Mouse (Mus musculus) MEL (cell line): ENCODE results near the gene Cenpm. TPM values are rescaled to one million over a fixed set of nuclear protein-coding genes. Genes with fewer than 3 reads are reported as not detected.

Experiments used
- DNase-seq: peaks from one replicate; pipeline ENCODE4 v3.0.0; 2011; ENCODE audit warnings: low read depth, low spot score
- H3K27ac ChIP-seq: 2 replicates; pipeline ENCODE4 v1.5.1; 2012; ENCODE audit warnings: low read depth, mild to moderate bottlenecking, control low read depth, low read length, moderate library complexity; ENCODE audit not compliant: control insufficient read depth
- H3K27me3 ChIP-seq, 2 experiments: fragments of 150-350 bp in 1 of 2; sonication (generic) in 1 of 2; 2 replicates each; pipeline ENCODE4 v1.6.1; 2012; ENCODE audit warnings: low read length in 2 of 2, mild to moderate bottlenecking in 2 of 2, improper control_type of control experiment in 1 of 2, moderate library complexity in 1 of 2; ENCODE audit not compliant: insufficient read depth in 2 of 2, control insufficient read depth in 1 of 2
- H3K36me3 ChIP-seq, 2 experiments: 2 replicates each; pipeline ENCODE4 v1.6.1; 2012 to 2014; ENCODE audit warnings: low read length in 2 of 2, improper control_type of control experiment in 1 of 2, inconsistent platforms in 1 of 2, mild to moderate bottlenecking in 1 of 2; ENCODE audit not compliant: insufficient read depth in 2 of 2, control insufficient read depth in 1 of 2
- H3K4me1 ChIP-seq, 2 experiments: fragments of 150-350 bp in 1 of 2; sonication (generic) in 1 of 2; 2 replicates each; pipeline ENCODE4 v1.6.1; 2012; ENCODE audit warnings: low read length in 2 of 2, improper control_type of control experiment in 1 of 2, mild to moderate bottlenecking in 1 of 2; ENCODE audit not compliant: insufficient read depth in 2 of 2, control insufficient read depth in 1 of 2
- H3K4me3 ChIP-seq, 2 experiments: fragments of 150-350 bp in 1 of 2; sonication (generic) in 1 of 2; 2 replicates each; pipeline ENCODE4 v1.5.1; 2012; ENCODE audit warnings: low read depth in 2 of 2, low read length in 2 of 2, mild to moderate bottlenecking in 2 of 2, moderate library complexity in 2 of 2, control low read depth in 1 of 2, improper control_type of control experiment in 1 of 2; ENCODE audit not compliant: control insufficient read depth in 1 of 2, insufficient read depth in 1 of 2
- H3K79me2 ChIP-seq: 2 replicates; pipeline ENCODE4 v1.6.1; 2012; ENCODE audit warnings: mild to moderate bottlenecking, low read length, moderate library complexity; ENCODE audit not compliant: control insufficient read depth, poor library complexity, insufficient read depth
- H3K9ac ChIP-seq: 2 replicates; pipeline ENCODE4 v1.6.1; 2012; ENCODE audit warnings: low read depth, mild to moderate bottlenecking, control low read depth, low read length, moderate library complexity; ENCODE audit not compliant: control insufficient read depth, poor library complexity, severe bottlenecking
- H3K9me3 ChIP-seq: fragments of 150-350 bp; sonication (generic); replicated peaks from 2 replicates; pipeline ENCODE4 v1.6.1; 2012; ENCODE audit warnings: mild to moderate bottlenecking, low read length, improper control_type of control experiment, moderate library complexity; ENCODE audit not compliant: insufficient read depth
- BHLHE40 ChIP-seq: IDR thresholded peaks from 2 replicates; pipeline ENCODE4 v1.6.1; 2012; ENCODE audit warnings: low read depth, mild to moderate bottlenecking, inconsistent platforms, low read length, improper control_type of control experiment, borderline replicate concordance
- CHD1 ChIP-seq: IDR thresholded peaks from 2 replicates; pipeline ENCODE4 v1.6.1; 2012; ENCODE audit warnings: low read depth, mild to moderate bottlenecking, inconsistent platforms, low read length, improper control_type of control experiment
- CHD2 ChIP-seq: IDR thresholded peaks from 2 replicates; pipeline ENCODE4 v1.6.1; 2011; ENCODE audit warnings: low read length, improper control_type of control experiment
- CTCF ChIP-seq, 3 experiments: IDR thresholded peaks in 2 of 3; conservative IDR thresholded peaks in 1 of 3; 2 replicates each; pipeline ENCODE4 v1.5.1; 2011 to 2012; ENCODE audit warnings: low read length in 3 of 3, low read depth in 2 of 3, mild to moderate bottlenecking in 2 of 3, improper control_type of control experiment in 1 of 3, inconsistent platforms in 1 of 3, mixed read lengths in 1 of 3, moderate library complexity in 1 of 3; ENCODE audit not compliant: control insufficient read depth in 1 of 3, insufficient read depth in 1 of 3, poor library complexity in 1 of 3, severe bottlenecking in 1 of 3
- EP300 ChIP-seq, 2 experiments: IDR thresholded peaks; 2 replicates each; pipeline ENCODE4 v1.6.1; 2011; ENCODE audit warnings: improper control_type of control experiment in 2 of 2, low read length in 2 of 2, low read depth in 1 of 2, mild to moderate bottlenecking in 1 of 2
- ETS1 ChIP-seq: IDR thresholded peaks from 2 replicates; pipeline ENCODE4 v1.6.1; 2012; ENCODE audit warnings: low read depth, mild to moderate bottlenecking, inconsistent platforms, low read length, improper control_type of control experiment, moderate library complexity
- GABPA ChIP-seq: IDR thresholded peaks from 2 replicates; pipeline ENCODE4 v1.6.1; 2012; ENCODE audit warnings: low read depth, mild to moderate bottlenecking, inconsistent platforms, low read length, improper control_type of control experiment, moderate library complexity
- HCFC1 ChIP-seq: IDR thresholded peaks from 2 replicates; pipeline ENCODE4 v1.6.1; 2012; ENCODE audit warnings: low read depth, mild to moderate bottlenecking, inconsistent platforms, low read length, improper control_type of control experiment, moderate library complexity
- JUND ChIP-seq: IDR thresholded peaks from 2 replicates; pipeline ENCODE4 v1.6.1; 2011; ENCODE audit warnings: low read depth, mild to moderate bottlenecking, improper control_type of control experiment, low read length
- MAZ ChIP-seq: IDR thresholded peaks from 2 replicates; pipeline ENCODE4 v1.6.1; 2012; ENCODE audit warnings: low read depth, mild to moderate bottlenecking, inconsistent platforms, low read length, improper control_type of control experiment
- MEF2A ChIP-seq: IDR thresholded peaks from 2 replicates; pipeline ENCODE4 v1.6.1; 2014; ENCODE audit warnings: low read depth, mild to moderate bottlenecking, inconsistent platforms, low read length, improper control_type of control experiment; ENCODE audit not compliant: poor library complexity, insufficient replicate concordance, severe bottlenecking; ENCODE audit errors: extremely low read depth
- MXI1 ChIP-seq: IDR thresholded peaks from 2 replicates; pipeline ENCODE4 v1.6.1; 2011; ENCODE audit warnings: mild to moderate bottlenecking, low read depth, low read length, improper control_type of control experiment
- MYB ChIP-seq: IDR thresholded peaks from 2 replicates; pipeline ENCODE4 v1.6.1; 2011; ENCODE audit warnings: mild to moderate bottlenecking, low read depth, low read length, improper control_type of control experiment
- MYC ChIP-seq: IDR thresholded peaks from 2 replicates; pipeline ENCODE4 v1.6.1; 2011; ENCODE audit warnings: low read depth, mild to moderate bottlenecking, low read length, improper control_type of control experiment, moderate library complexity
- NRF1 ChIP-seq: IDR thresholded peaks from 2 replicates; pipeline ENCODE4 v1.6.1; 2014; ENCODE audit warnings: low read depth, mild to moderate bottlenecking, inconsistent platforms, low read length, improper control_type of control experiment, moderate library complexity; ENCODE audit not compliant: poor library complexity, insufficient read depth, severe bottlenecking
- POLR2AphosphoS2 ChIP-seq: IDR thresholded peaks from 2 replicates; pipeline ENCODE4 v1.6.1; 2011; ENCODE audit warnings: low read length, improper control_type of control experiment
- POLR2AphosphoS5 ChIP-seq: IDR thresholded peaks from 2 replicates; pipeline ENCODE4 v1.6.1; 2012; ENCODE audit warnings: low read depth, borderline replicate concordance, mild to moderate bottlenecking, inconsistent platforms, low read length, moderate library complexity, mixed read lengths
- RCOR1 ChIP-seq: IDR thresholded peaks from 2 replicates; pipeline ENCODE4 v1.6.1; 2012; ENCODE audit warnings: low read depth, mild to moderate bottlenecking, inconsistent platforms, low read length, improper control_type of control experiment
- SMC3 ChIP-seq: IDR thresholded peaks from 2 replicates; pipeline ENCODE4 v1.6.1; 2011; ENCODE audit warnings: low read depth, low read length, improper control_type of control experiment
- TAL1 ChIP-seq: IDR thresholded peaks from 2 replicates; pipeline ENCODE4 v1.6.1; 2012; ENCODE audit warnings: mild to moderate bottlenecking, inconsistent platforms, low read length, moderate library complexity, mixed read lengths
- TBP ChIP-seq: IDR thresholded peaks from 2 replicates; pipeline ENCODE4 v1.8.0; 2011; ENCODE audit warnings: low read depth, low read length, improper control_type of control experiment
- TCF12 ChIP-seq: IDR thresholded peaks from 2 replicates; pipeline ENCODE4 v1.6.1; 2014; ENCODE audit warnings: low read depth, mild to moderate bottlenecking, inconsistent platforms, low read length, improper control_type of control experiment, moderate library complexity
- UBTF ChIP-seq: IDR thresholded peaks from 2 replicates; pipeline ENCODE4 v1.6.1; 2012; ENCODE audit warnings: low read depth, mild to moderate bottlenecking, inconsistent platforms, low read length, improper control_type of control experiment, moderate library complexity, borderline replicate concordance; ENCODE audit not compliant: insufficient read depth
- ZMIZ1 ChIP-seq: IDR thresholded peaks from 2 replicates; pipeline ENCODE4 v1.6.1; 2012; ENCODE audit warnings: low read depth, mild to moderate bottlenecking, inconsistent platforms, low read length, improper control_type of control experiment, moderate library complexity
- polyA plus RNA-seq, 2 experiments: library from polyadenylated mRNA; stranded (reverse) in 1 of 2; unstranded in 1 of 2; fragments of >175 nt in 1 of 2; fragments of >200 nt in 1 of 2; gene quantifications; 2 replicates each; pipeline versions ENCODE4 v1.2.1 to v1.2.4; 2012; ENCODE audit warnings: low replicate concordance in 2 of 2, low read depth in 1 of 2; ENCODE audit not compliant: insufficient read length in 2 of 2, insufficient read depth in 1 of 2, missing spikeins in 1 of 2
- total RNA-seq: library from RNA; depleted of rRNA; stranded (reverse); fragments of 300-350 nt; gene quantifications from 2 replicates; pipeline ENCODE4 v1.2.3, GENCODE M21; 2012

Cenpm gene
- total and polyA plus RNA-seq, 3 experiments: 23.7 to 56.3 TPM; not detected in 1

DNA sequence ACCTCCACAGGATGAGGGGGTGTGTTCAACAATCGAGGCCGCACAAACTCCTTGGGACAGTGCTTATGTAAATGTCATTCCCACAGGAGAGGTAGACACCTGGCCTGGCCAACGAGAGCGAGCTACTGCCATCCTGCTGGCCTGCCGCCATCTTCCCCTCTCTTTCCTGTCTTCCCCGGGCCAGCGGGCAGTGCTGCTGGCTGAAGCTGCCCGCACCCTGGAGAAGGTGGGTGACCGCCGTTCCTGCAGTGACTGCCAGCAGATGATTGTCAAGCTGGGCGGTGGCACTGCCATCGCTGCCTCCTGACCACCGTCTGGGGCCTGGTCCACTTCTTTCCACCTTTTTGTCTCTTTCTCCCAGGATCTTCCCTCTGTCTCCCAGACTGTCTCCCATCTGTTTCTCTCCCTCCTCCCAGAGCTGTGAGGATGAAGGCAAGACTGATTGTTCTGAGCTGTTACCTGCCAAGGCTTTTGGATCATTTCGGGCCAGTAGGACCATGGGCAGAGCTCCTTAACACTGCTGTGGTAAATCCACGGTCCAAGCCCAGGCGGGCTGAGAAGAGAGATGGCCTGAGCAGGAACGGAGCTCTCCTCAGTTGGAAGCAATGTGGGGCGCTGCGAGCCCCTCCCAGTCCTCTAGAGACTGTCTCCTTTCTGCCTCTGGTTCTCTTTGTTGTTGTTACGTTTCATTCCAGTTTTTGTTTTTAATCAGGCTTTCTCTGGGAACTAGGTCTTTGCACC, 40.8 kb downstream of the Cenpm start:
- no peak overlapping the region for H3K9ac ChIP-seq
- H3K4me1 ChIP-seq: no peaks in the 10 kb centered on the region
- no peak for DNase-seq
- H3K27me3 ChIP-seq: no peaks in the 10 kb centered on the region
- H3K79me2 ChIP-seq: no peaks in the 10 kb centered on the region
- no peaks in the 10 kb centered on the region for H3K9me3 ChIP-seq
- H3K36me3 ChIP-seq: peaks cover 0 to 2% of the 10 kb centered on the region in 2 experiments; a peak in 2 of 4 replicates
- H3K4me3 ChIP-seq: no peak overlapping the region
- no peak overlapping the region for H3K27ac ChIP-seq
- TF ChIP-seq JUND (no peak), TCF12 (no peak), MYC (no peak), HCFC1 (no peak), CHD1 (no peak), ZMIZ1 (no peak), RCOR1 (no peak), POLR2AphosphoS5 (no peak), CHD2 (no peak), BHLHE40 (no peak), CTCF (IDR thresholded peaks at IDR 0.05 in 2 of 3, conservative IDR thresholded peaks at IDR 0.05 in 1 of 3; ENCODE audit: control insufficient read depth in 1 of 3, insufficient read depth in 1 of 3, low read depth in 2 of 3, low read length in 3 of 3, poor library complexity in 1 of 3, severe bottlenecking in 1 of 3) (no peak), MXI1 (no peak), SMC3 (no peak), UBTF (no peak), TBP (no peak)

DNA sequence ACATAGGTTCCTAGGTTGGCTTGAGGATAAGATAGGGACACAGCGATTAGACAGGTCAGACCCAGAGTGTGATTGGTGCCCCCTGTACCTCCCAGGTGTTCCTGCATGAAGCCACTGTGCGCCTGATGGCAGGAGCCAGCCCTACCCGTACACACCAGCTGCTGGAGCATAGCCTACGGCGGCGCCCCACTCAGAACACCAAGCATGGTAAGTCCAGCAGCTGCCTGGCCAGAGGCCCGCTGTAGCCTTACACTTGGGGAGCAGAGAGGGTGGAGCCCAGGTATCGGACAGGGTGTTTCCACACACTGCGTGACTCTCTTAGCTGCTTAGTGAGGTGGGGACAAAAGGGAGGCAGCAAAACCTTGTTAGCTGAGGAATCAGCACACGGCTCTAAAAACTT, 41.5 kb downstream of the Cenpm start:
- no peak for DNase-seq
- H3K9ac ChIP-seq: no peak overlapping the region
- H3K4me1 ChIP-seq: no peaks in the 10 kb centered on the region
- H3K27me3 ChIP-seq: no peaks in the 10 kb centered on the region
- peaks cover 0 to 2% of the 10 kb centered on the region in 2 experiments; a peak in 2 of 4 replicates for H3K36me3 ChIP-seq
- no peaks in the 10 kb centered on the region for H3K9me3 ChIP-seq
- H3K27ac ChIP-seq: no peak overlapping the region
- no peak overlapping the region for H3K4me3 ChIP-seq
- no peaks in the 10 kb centered on the region for H3K79me2 ChIP-seq
- no peak for TF ChIP-seq MEF2A
- no peak for TF ChIP-seq ETS1
- no peak for TF ChIP-seq ZMIZ1
- no peak for TF ChIP-seq JUND
- no peak for TF ChIP-seq POLR2AphosphoS2
- no peak for TF ChIP-seq MYB
- no peak for TF ChIP-seq TAL1
- TF ChIP-seq CHD1: no peak
- TF ChIP-seq TCF12: no peak
- TF ChIP-seq CHD2: no peak
- TF ChIP-seq CTCF (IDR thresholded peaks at IDR 0.05 in 2 of 3, conservative IDR thresholded peaks at IDR 0.05 in 1 of 3; ENCODE audit: control insufficient read depth in 1 of 3, insufficient read depth in 1 of 3, low read depth in 2 of 3, low read length in 3 of 3, poor library complexity in 1 of 3, severe bottlenecking in 1 of 3): no peak
- TF ChIP-seq GABPA: no peak
- no peak for TF ChIP-seq EP300 (IDR thresholded peaks at IDR 0.05; ENCODE audit: low read depth in 1 of 2, low read length in 2 of 2)
- TF ChIP-seq TBP: no peak
- no peak for TF ChIP-seq MAZ
- no peak for TF ChIP-seq NRF1
- no peak for TF ChIP-seq SMC3
